Mouse (Mus musculus) cortical plate, adult 2 months (tissue): ENCODE measurements around the gene Psen1.

ENCODE experiments used
- CTCF ChIP-seq: fragments of 200-500 bp; IDR thresholded peaks from 2 replicates; pipeline ENCODE4 v1.5.1; 2011; ENCODE audit warnings: mild to moderate bottlenecking, control low read depth, low read length; ENCODE audit not compliant: insufficient read depth; ENCODE audit errors: extremely low read depth
- POLR2A ChIP-seq: fragments of 200-500 bp; IDR thresholded peaks from 2 replicates; pipeline ENCODE4 v1.6.1; 2011; ENCODE audit warnings: mild to moderate bottlenecking, low read length, control low read depth; ENCODE audit not compliant: insufficient read depth; ENCODE audit errors: extremely low read depth

DNA sequence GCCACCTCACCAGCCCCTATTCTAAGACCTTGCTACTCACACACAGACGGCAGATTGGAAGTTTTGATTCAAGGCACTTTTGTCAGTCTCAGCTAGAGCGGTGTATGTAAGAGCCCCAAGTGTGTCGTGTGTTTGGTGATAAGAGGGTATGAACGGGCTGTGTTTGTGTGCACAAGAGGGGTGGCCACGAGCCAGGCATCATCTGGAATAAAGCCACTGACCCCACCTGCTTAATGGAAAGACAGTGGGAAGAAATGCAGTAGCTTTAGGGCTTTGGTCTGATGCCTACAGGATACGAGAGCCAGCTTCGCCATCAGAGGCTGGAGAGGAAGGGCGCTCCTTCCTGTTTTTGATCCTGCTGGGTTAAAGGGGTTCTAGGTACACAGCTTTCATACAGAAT, 48.3 kb downstream of the Psen1 start:
- no peak for TF ChIP-seq CTCF
- no peak for TF ChIP-seq POLR2A
